Mouse (Mus musculus) kidney, adult 2 months (tissue): ENCODE measurements at regions not wholly inside any gene's neighbourhood (a gene's known extent, or its start where the extent isn't known, plus 50 kb on each side); places are given as distances from the start of the nearest gene placed in this dataset.

Source experiments
- CTCF ChIP-seq: fragments of 200-500 bp; conservative IDR thresholded peaks from 2 replicates; pipeline ENCODE4 v1.5.1; 2011; ENCODE audit warnings: low read depth, mild to moderate bottlenecking, control low read depth, low read length, moderate library complexity, mixed read lengths; ENCODE audit not compliant: insufficient read depth, insufficient read length
- POLR2A ChIP-seq: fragments of 200-500 bp; IDR thresholded peaks from one replicate; pipeline ENCODE4 v1.6.1; 2011; ENCODE audit warnings: low read depth, low read length, control low read depth

GRCm38 (mm10) chr2:9792381-9792780 lies 88.7 kb upstream of the 4930412O13Rik start:
- no peak for TF ChIP-seq POLR2A
- no peak for TF ChIP-seq CTCF
